ENCODE assay signal across 15 mouse cellular contexts in the genomic region with DNA sequence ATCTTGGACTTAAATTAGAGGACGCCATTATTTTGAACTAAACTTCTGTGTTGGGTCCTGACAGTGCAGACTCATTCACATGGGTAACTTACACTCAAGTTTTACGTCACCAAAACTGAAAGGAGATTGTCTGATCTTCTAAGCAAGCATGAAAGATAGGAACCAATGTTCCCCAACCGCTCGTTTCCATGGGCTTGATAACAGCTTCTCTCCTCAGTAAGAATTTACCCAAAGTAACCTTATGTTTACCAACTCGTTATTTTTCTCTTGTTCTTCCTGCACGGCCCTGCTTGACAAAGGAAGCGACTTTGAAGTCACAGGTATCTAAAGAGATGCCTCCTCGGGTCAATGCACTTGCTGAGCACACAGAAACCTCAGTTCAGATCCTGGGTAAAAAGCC.
"Had no signal": no experiment of that assay in that cellular context is flagged by ENCODE, and none has a peak within 500 bp of the region (broad histone marks: within the 10 kb centered on the region; RNA-seq: fewer than 3 reads in every experiment).

No protein-coding gene starts in this region.

- H3K36me3 ChIP-seq: limb, embryonic 10.5 days; liver, embryonic 15.5 days; midbrain, embryonic 13.5 days; neural tube, embryonic 15.5 days; stomach, embryonic 15.5 days had no signal

- H3K9ac ChIP-seq: liver, embryonic 15.5 days; midbrain, embryonic 13.5 days; neural tube, embryonic 15.5 days; stomach, embryonic 15.5 days had no signal

- DNase-seq: kidney, adult 18-20 months; kidney, postnatal 10 days; lung, adult 2 months; lung, postnatal 36 days; right cerebral cortex, adult 18-20 months; right cerebral cortex, postnatal 25 days; thymus, adult 2 months had no signal

- H3K4me3 ChIP-seq: left cerebral cortex, adult 2 months; limb, embryonic 10.5 days; liver, embryonic 15.5 days; midbrain, embryonic 13.5 days; neural tube, embryonic 15.5 days; stomach, embryonic 15.5 days had no signal

- H3K27ac ChIP-seq: left cerebral cortex, adult 2 months; limb, embryonic 10.5 days; liver, embryonic 15.5 days; midbrain, embryonic 13.5 days; neural tube, embryonic 15.5 days; stomach, embryonic 15.5 days had no signal

- ATAC-seq: lung, postnatal 0 days; midbrain, embryonic 13.5 days had no signal

- H3K9me3 ChIP-seq: limb, embryonic 10.5 days; liver, embryonic 15.5 days; midbrain, embryonic 13.5 days; neural tube, embryonic 15.5 days; stomach, embryonic 15.5 days had no signal

- H3K27me3 ChIP-seq: liver, embryonic 15.5 days; midbrain, embryonic 13.5 days; stomach, embryonic 15.5 days had no signal

- H3K4me2 ChIP-seq: liver, embryonic 11.5 days; liver, embryonic 15.5 days; midbrain, embryonic 13.5 days; neural tube, embryonic 15.5 days; stomach, embryonic 15.5 days had no signal

- H3K4me1 ChIP-seq: liver, embryonic 15.5 days; midbrain, embryonic 13.5 days; neural tube, embryonic 15.5 days; stomach, embryonic 15.5 days had no signal
